Mouse (Mus musculus): ENCODE results near the gene Rac2.

Gene Rac2

DNA sequence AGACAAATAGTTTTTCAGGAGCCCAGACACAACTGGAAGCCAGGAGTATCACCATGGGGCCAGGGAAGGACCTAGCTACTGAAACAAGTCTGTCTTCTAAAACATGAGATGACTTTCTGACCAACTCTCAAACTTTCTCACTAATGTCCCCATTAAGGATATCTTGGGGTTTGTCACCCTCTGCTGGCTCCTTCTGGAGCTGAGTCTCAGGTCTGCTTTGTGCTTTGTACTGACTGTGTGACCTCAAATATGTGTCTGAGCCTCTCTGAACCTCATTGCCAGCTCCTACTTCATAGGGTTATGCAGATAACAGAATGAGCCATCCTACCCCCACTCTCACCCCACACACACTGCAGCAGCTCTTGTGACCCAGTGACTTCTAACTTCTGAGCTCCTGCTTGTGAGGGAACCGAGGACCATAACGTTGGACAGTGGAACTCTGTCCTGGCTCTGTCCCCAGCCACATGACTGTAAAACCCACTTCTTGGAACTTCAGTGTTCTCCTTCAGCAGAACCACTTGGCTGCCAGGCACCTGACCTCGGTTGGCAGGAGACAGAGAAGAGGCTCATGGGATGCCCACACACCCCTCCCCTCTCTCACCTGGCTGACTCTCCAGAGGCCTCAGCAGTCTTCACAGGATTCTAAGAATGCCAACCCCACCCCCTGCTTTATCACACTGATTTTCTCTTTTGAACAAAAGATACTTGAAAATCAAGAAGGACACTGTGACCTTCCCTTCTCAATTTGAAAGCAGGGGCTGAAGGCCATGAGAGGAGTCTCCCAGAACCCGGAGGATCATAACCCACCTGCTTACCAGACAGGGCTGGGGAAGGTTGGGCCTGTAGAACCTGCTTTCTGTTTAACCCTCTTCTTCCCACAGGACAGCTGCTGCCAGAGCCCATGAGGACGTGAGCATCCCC, 24.9 kb downstream of the Rac2 start:
- no peak for DNase-seq (ENCODE audit: extremely low read depth, low read depth, low spot score)

DNA sequence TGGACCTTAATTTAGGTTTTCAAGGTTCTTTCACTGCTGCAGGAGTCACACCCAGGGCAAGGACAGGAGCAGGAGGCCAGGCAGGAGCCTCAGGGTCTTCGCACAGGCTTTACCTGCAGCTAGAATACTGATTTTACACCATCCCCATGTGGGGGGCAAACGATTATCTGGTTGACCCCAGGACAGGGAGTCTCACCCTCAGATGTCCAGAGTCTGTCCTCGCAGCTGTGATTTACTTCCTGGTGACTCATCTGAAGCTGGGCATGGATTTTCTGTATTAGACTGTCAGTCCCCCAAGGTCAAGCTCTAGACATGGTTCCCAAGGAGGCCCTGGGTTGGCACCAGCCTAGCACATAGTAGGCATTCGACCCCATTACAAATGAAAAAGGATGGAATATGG, 26.5 kb downstream of the Rac2 start:
- DNase-seq (ENCODE audit: extremely low read depth, low read depth, low spot score) = no peak

DNA sequence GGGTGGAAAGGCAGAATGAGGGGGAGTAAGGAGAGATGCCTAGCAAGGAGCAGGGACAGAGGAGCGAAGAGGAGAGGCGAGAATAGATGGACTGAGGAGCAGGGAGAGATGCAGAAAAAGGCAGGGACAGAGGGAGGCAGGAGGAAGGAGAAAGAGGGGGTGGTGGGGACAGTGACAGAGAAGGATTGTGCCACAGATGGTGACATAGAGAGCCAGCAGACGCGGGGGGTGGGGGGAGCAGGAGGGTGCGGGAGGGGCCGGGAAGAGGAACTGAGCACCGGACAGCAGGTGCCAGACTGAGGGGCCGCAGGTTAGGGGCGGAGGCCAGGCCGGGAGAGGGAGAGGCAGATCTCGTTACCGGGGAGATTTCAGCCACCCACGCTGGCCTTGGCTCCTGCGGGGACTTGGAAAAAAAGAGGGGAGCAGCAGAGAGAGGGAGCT, 28.0 kb downstream of the Rac2 start, which contains the start of gene Sstr3:
Gene Sstr3, minus strand, starts transcription at position 125 of the 441 bp plus-strand sequence.
- DNase-seq (ENCODE audit: extremely low read depth, low read depth, low spot score) = no peak

GRCm38 (mm10) chr15:78544041-78544440, 28.5 kb downstream of the Rac2 start:
- DNase-seq (ENCODE audit: extremely low read depth, low read depth, low spot score) = no peak

GRCm38 (mm10) chr15:78542767-78543303, 29.7 kb downstream of the Rac2 start:
- DNase-seq (ENCODE audit: extremely low read depth, low read depth, low spot score) = no peak

DNA sequence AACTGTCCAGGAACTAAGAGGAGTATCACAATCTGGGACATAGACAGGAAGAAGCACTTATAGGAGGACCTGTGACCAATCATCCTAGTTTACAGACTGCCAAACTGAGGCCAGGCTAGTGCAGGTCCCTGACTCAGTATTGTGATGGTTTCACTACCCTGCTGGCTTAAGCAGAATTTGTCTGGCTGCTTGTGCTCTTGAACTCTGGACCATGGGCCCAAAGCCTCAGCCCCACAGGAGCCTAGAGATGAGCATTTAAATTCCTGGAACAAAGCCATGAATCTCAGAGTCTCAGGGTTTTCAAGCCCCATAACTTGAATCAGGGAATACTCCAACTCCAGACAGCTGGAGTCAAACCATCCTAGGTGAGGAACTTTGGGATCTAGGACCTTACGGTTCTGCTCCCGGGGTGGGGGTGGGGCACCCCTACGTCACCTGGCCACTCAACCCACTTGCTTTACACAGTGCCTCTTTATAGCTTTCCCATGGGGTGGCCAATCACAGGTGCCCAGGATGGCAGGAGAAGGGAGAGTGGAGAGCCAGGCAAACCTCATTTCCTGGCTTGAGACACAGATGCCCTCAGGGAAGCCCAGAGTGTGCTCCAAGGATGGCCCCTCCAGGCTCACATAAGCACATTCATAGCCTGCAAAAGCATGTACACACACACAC, 30.4 kb downstream of the Rac2 start:
- no peak for DNase-seq (ENCODE audit: extremely low read depth, low read depth, low spot score)

DNA sequence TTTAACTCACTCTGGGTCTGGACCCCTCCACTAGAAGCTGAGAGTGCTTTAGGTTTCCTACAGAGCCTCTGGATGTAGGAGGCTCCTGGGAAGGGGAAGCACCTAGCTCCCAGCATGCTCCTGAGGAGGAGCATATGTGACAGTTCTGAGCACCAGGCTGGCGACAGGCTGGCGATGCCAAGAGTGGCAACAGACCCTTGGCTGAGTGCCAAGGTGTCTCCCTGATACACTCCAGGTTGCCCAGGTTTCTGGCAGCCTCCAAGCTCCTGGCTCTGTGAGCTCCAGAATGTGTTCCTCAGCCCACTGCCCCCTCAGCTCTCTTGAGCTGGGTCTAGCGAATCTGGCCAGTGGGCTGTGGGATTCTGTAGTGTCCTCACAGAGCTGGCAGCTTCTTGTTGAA, 31.0 kb downstream of the Rac2 start:
- DNase-seq (ENCODE audit: extremely low read depth, low read depth, low spot score) = no peak

- DNase-seq (ENCODE audit: extremely low read depth, low read depth, low spot score) = no peak
These were observed 31.5 kb downstream of the Rac2 start for GRCm38 (mm10) chr15:78541036-78541435.

- no peak for DNase-seq (ENCODE audit: extremely low read depth, low read depth, low spot score)
These were observed 36.7 kb downstream of the Rac2 start for GRCm38 (mm10) chr15:78535723-78536421.

DNA sequence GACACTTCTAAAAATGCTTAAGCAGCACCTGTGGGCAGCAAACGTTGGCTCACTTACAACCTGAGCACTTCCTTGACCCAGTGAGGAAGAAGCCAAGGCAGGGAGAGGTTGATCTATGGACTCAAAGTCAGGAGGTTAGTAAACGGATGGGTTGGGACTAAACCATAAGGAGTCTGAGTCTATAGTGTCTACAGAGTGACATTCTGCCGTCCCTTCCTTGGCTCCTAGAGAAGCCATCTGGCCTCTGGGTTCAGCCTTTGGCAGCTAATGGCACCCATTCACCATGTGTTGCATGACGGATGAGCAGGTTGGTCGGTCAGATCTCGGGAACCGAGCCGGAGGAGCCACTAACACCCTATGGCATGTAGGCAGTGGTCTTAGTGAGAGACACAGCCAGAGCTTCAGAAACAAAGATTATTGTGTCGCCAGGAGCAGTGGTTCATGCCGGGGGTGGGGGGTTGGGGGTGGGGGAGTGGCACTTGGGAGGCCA, 39.2 kb downstream of the Rac2 start:
- no peak for DNase-seq (ENCODE audit: extremely low read depth, low read depth, low spot score)

DNA sequence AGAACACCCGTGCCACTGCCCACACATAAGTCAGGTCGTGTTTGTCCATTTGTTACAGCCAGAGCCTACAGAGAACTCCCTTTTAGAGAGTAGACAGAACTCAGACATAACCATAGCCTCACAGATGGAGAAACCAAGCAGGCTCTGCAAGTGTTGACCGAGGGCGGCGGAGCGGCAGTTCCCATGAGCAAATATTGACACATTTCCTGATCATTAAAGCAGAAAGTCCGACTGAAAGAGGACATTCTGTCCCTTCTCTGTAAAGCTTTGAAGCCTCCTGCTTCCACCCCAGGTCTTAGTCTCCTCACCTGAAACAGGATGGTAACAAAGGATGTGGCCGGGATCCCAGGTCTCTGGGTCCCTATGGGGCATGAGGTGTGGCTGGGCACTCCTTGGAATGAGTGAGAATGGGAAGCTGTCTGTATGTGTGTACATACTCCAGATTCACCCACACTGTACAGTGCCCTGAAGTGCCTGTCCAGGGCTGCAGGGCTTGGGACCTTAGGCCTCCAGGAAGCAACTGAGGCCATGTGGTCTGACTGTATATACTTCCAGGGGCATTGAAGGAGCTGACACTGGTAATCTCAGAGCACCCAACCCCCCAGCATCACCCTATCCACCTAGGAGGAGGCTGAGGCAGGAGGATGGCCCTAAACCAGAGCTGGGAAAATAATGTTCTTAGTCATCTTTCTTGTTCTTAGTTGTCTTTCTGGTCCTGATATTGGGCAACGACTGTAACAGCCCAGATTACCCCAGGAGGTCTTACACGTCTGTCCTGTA, 39.8 kb downstream of the Rac2 start:
- DNase-seq (ENCODE audit: extremely low read depth, low read depth, low spot score) = no peak

DNA sequence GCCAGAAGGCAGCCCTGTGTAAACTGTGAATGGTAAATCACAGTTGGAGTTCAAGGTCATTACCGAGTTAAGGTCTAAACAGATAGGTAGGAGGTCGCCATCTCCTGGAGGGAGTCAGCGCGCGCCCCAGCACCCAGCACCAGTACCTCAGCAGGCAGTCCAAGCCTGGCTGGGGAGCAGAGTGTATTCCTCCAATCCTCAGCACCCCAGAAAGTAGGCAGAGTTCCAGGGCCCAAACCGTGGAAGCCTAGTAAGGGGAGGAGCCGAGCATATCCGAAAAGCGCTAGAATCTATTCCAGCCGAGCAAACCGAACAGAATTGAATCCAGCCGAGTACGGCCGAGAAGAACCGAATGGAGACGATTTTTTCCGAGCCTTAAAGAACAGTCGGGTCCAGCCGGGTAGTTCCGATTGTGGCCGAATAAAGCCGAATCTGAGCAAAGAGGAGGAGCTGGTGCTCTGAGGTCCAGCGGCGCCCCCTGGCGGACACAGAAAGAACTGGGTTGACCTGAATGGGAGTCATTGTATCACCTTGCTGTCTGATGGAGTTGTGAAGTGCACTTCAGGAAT, 40.6 kb downstream of the Rac2 start:
- peak; percentile 65 for DNase-seq (ENCODE audit: extremely low read depth, low read depth, low spot score)

GRCm38 (mm10) chr15:78531451-78531720, 41.2 kb downstream of the Rac2 start:
- DNase-seq (ENCODE audit: extremely low read depth, low read depth, low spot score) = no peak

- DNase-seq (ENCODE audit: extremely low read depth, low read depth, low spot score) = no peak
These were observed 41.7 kb downstream of the Rac2 start, which contains the start of gene C1qtnf6 for GRCm38 (mm10) chr15:78530671-78531450. C1qtnf6 (minus strand) TSS chr15:78531416.

GRCm38 (mm10) chr15:78530141-78530540, 42.4 kb downstream of the Rac2 start:
- no peak for DNase-seq (ENCODE audit: extremely low read depth, low read depth, low spot score)

GRCm38 (mm10) chr15:78529428-78529990, 43.1 kb downstream of the Rac2 start:
- DNase-seq (ENCODE audit: extremely low read depth, low read depth, low spot score) = no peak

DNA sequence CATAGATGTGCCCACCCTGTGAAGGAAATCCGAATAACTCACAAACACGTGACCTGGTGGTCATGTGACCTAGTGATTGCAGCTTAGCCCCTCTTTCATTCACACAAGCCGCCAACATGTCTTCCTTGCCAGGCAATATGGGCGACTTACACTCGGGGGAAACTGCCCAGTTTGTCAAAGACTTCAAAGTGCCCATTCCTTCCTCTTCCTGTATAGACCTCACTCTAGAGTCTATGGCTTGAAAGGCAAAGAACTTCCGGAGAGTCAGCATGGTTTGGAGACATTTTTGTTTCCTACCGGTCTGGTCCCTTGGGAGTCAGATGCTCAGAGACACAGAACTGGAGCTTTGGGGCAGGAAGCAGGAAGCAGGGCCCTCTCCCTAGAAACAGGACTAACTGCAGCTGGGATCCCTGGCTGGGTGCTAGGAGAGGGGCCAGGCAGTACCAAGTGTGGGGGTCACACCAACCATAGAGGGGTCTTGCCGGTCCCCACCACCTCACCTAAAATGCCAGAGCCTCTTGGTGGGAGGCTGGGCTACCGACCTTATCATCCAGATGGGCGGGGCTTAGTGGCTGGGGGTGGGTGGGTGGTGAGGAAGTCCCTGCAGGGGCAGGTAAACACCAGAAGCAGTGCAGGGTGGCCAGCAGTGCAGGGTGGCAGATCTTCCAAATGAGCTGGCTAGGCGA, 43.7 kb downstream of the Rac2 start:
- DNase-seq (ENCODE audit: extremely low read depth, low read depth, low spot score) = no peak

GRCm38 (mm10) chr15:78527973-78528372, 44.6 kb downstream of the Rac2 start:
- no peak for DNase-seq (ENCODE audit: extremely low read depth, low read depth, low spot score)
